Mouse (Mus musculus) heart, postnatal 0 days (tissue): Measurements from ENCODE around the gene Olfr961.

ENCODE experiments used
- CTCF ChIP-seq: IDR thresholded peaks from 2 replicates; pipeline ENCODE4 v1.5.1; 2016; ENCODE audit warnings: antibody characterized with exemption, control low read depth, low read depth
- EP300 ChIP-seq: IDR thresholded peaks from 2 replicates; pipeline ENCODE4 v1.6.1; 2016; ENCODE audit warnings: antibody characterized with exemption, low read depth

GRCm38 (mm10) chr9:39624711-39625110, 20.2 kb upstream of the Olfr961 start:
- TF ChIP-seq CTCF, result no peak
- no peak for TF ChIP-seq EP300
